19 mouse cellular contexts compared by ENCODE assay signal in genomic region chr4:72800014-72800786, GRCm38 (mm10). TPM values are rescaled to one million over a fixed set of nuclear protein-coding genes. Genes with fewer than 3 reads are reported as not detected.
DNase-seq lines count a peak whose midpoint lies in the region; ATAC-seq and TF ChIP-seq lines count a peak whose summit lies in the region.
"Had no signal": no experiment of that assay in that cellular context is flagged by ENCODE, and none has a peak within 500 bp of the region (broad histone marks: within the 10 kb centered on the region; RNA-seq: fewer than 3 reads in every experiment).

No protein-coding gene starts in this region.

- H3K27ac ChIP-seq in forebrain, embryonic 13.5 days, result no peak overlapping the region
- no peak overlapping the region for H3K27ac ChIP-seq in forebrain, embryonic 11.5 days (ENCODE audit: low read depth, low read length)
- no peak overlapping the region for H3K27ac ChIP-seq in forebrain, embryonic 15.5 days (replicated peaks)
- H3K27ac ChIP-seq in limb, embryonic 13.5 days, result no peak overlapping the region
- H3K27ac ChIP-seq: embryonic facial prominence, embryonic 15.5 days; left cerebral cortex, adult 2 months had no signal

- no peaks in the 10 kb centered on the region for H3K4me1 ChIP-seq in forebrain, embryonic 13.5 days
- no peaks in the 10 kb centered on the region for H3K4me1 ChIP-seq in forebrain, embryonic 11.5 days (replicated peaks; ENCODE audit: control insufficient read depth, insufficient read depth, low read length)
- H3K4me1 ChIP-seq in forebrain, embryonic 15.5 days, result peaks cover 9% of the 10 kb centered on the region; the same call in 1 of the 2 replicates
- H3K4me1 ChIP-seq in limb, embryonic 13.5 days, result no peaks in the 10 kb centered on the region
- no peaks in the 10 kb centered on the region for H3K4me1 ChIP-seq in lung, adult 2 months (ENCODE audit: control insufficient read depth, insufficient read depth, low read length)
- H3K4me1 ChIP-seq: embryonic facial prominence, embryonic 15.5 days had no signal

- H3K9ac ChIP-seq in forebrain, embryonic 13.5 days, result no peak overlapping the region
- no peak overlapping the region for H3K9ac ChIP-seq in forebrain, embryonic 11.5 days (ENCODE audit: low read length)
- H3K9ac ChIP-seq in forebrain, embryonic 15.5 days (replicated peaks), result no peak overlapping the region
- H3K9ac ChIP-seq in limb, embryonic 13.5 days, result no peak overlapping the region
- H3K9ac ChIP-seq: embryonic facial prominence, embryonic 15.5 days had no signal

- WGBS in forebrain, embryonic 13.5 days, result 67% methylated on average over 2 of the region's 2 CpGs
- WGBS in forebrain, embryonic 11.5 days, result 72% methylated on average over 2 of the region's 2 CpGs
- 56% methylated on average over 2 of the region's 2 CpGs for WGBS in forebrain, embryonic 15.5 days
- WGBS in limb, embryonic 13.5 days, result 78% methylated on average over 2 of the region's 2 CpGs
- WGBS in lung, adult 2 months, result 74% methylated on average over 2 of the region's 2 CpGs

- TF ChIP-seq POLR2A in lung, adult 2 months (IDR thresholded peaks at IDR 0.05; ENCODE audit: borderline replicate concordance, extremely low read depth, low read depth, low read length), result no peak

- H3K27me3 ChIP-seq in forebrain, embryonic 13.5 days, result no peaks in the 10 kb centered on the region
- H3K27me3 ChIP-seq in forebrain, embryonic 11.5 days (ENCODE audit: control insufficient read depth, insufficient read depth, low read length), result no peaks in the 10 kb centered on the region
- no peaks in the 10 kb centered on the region for H3K27me3 ChIP-seq in forebrain, embryonic 15.5 days
- no peaks in the 10 kb centered on the region for H3K27me3 ChIP-seq in limb, embryonic 13.5 days
- H3K27me3 ChIP-seq: embryonic facial prominence, embryonic 15.5 days had no signal

- intact Hi-C loops in gastrocnemius, postnatal 14 days (cut with DNase I; ENCODE audit: low total_unique reads), result no loop called here

- no peak overlapping the region for H3K4me2 ChIP-seq in forebrain, embryonic 13.5 days
- no peak overlapping the region for H3K4me2 ChIP-seq in forebrain, embryonic 11.5 days (ENCODE audit: low read depth, low read length, severe bottlenecking)
- H3K4me2 ChIP-seq in forebrain, embryonic 15.5 days (replicated peaks), result no peak overlapping the region
- H3K4me2 ChIP-seq in limb, embryonic 13.5 days (replicated peaks), result no peak overlapping the region
- H3K4me2 ChIP-seq: embryonic facial prominence, embryonic 15.5 days; liver, embryonic 11.5 days had no signal

- H3K4me3 ChIP-seq in forebrain, embryonic 13.5 days, result no peak overlapping the region
- no peak overlapping the region for H3K4me3 ChIP-seq in forebrain, embryonic 11.5 days (ENCODE audit: low read depth, low read length)
- no peak overlapping the region for H3K4me3 ChIP-seq in forebrain, embryonic 15.5 days
- no peak overlapping the region for H3K4me3 ChIP-seq in limb, embryonic 13.5 days
- H3K4me3 ChIP-seq in lung, adult 2 months (replicated peaks; ENCODE audit: extremely low read depth, low read depth, low read length), result no peak overlapping the region
- H3K4me3 ChIP-seq: embryonic facial prominence, embryonic 15.5 days; left cerebral cortex, adult 2 months had no signal

- TF ChIP-seq CTCF in lung, adult 2 months (IDR thresholded peaks at IDR 0.05; ENCODE audit: insufficient read depth, low read length), result no peak

- peak; percentile 86 for ATAC-seq in forebrain, embryonic 13.5 days
- ATAC-seq in forebrain, embryonic 11.5 days (replicated peaks; ENCODE audit: low FRiP score), result no peak
- peak; percentile 80 for ATAC-seq in forebrain, embryonic 15.5 days (replicated peaks)
- ATAC-seq in limb, embryonic 13.5 days (ENCODE audit: low FRiP score, low read depth), result peak; percentile 40; the same call in 1 of the 2 replicates
- ATAC-seq: intestine, postnatal 0 days had no signal

- DNase-seq in forebrain, embryonic 11.5 days (ENCODE audit: low spot score), result no peak
- peak; percentile 48 for DNase-seq in A20 (ENCODE audit: low read depth, low spot score)
- DNase-seq in gastrocnemius, postnatal 14 days, result no peak
- DNase-seq in lung, adult 2 months, result no peak
- no peak for DNase-seq in thymus, postnatal 14 days
- DNase-seq: adrenal gland, postnatal 10 days; kidney, postnatal 36 days; right cerebral cortex, postnatal 4 days had no signal

- no peaks in the 10 kb centered on the region for H3K36me3 ChIP-seq in forebrain, embryonic 13.5 days (ENCODE audit: poor library complexity, severe bottlenecking)
- no peaks in the 10 kb centered on the region for H3K36me3 ChIP-seq in forebrain, embryonic 11.5 days (ENCODE audit: control insufficient read depth, insufficient read depth, low read length)
- no peaks in the 10 kb centered on the region for H3K36me3 ChIP-seq in forebrain, embryonic 15.5 days
- H3K36me3 ChIP-seq in limb, embryonic 13.5 days, result no peaks in the 10 kb centered on the region
- H3K36me3 ChIP-seq: embryonic facial prominence, embryonic 15.5 days had no signal

- H3K9me3 ChIP-seq in forebrain, embryonic 13.5 days (replicated peaks), result no peaks in the 10 kb centered on the region
- no peaks in the 10 kb centered on the region for H3K9me3 ChIP-seq in forebrain, embryonic 11.5 days (ENCODE audit: control insufficient read depth, low read length)
- H3K9me3 ChIP-seq in forebrain, embryonic 15.5 days, result no peaks in the 10 kb centered on the region
- no peaks in the 10 kb centered on the region for H3K9me3 ChIP-seq in limb, embryonic 13.5 days
- H3K9me3 ChIP-seq: embryonic facial prominence, embryonic 15.5 days had no signal

RNA-seq across cellular contexts. Expression of gene Aldoart1, which starts 52.2 kb away (rescaled TPM):
- polyA plus RNA-seq in forebrain, embryonic 13.5 days (2015; fragmentation: Nextera tagmentation; extraction: Ambion mirVana), result not detected in 2 replicates
- not detected in 2 replicates for polyA plus RNA-seq in forebrain, embryonic 11.5 days (2014; fragmentation: Nextera tagmentation; extraction: Ambion mirVana)
- not detected in 2 replicates for polyA plus RNA-seq in forebrain, embryonic 15.5 days (2015; fragmentation: Nextera tagmentation; extraction: Ambion mirVana)
- 0.10 TPM in 1 of 2 replicates, not detected in the other for polyA plus RNA-seq in limb, embryonic 13.5 days (2015; fragmentation: Nextera tagmentation; extraction: Ambion mirVana)
- under 1 TPM; 0.13 to 0.23 TPM for total RNA-seq in gastrocnemius, postnatal 14 days (2021)
- polyA plus RNA-seq in lung, adult 2 months (2012; rRNA removed), result not detected in 2 replicates
- total RNA-seq: adrenal gland, postnatal 10 days; megakaryocyte-erythroid progenitor cell, adult 5-6 weeks had no signal
- polyA plus RNA-seq: embryonic facial prominence, embryonic 15.5 days; intestine, postnatal 0 days; liver, embryonic 11.5 days; lung, embryonic 16.5 days; stomach, embryonic 14.5 days; thymus, postnatal 0 days had no signal
